Mouse (Mus musculus) G1E (cell line): ENCODE measurements at regions not wholly inside any gene's neighbourhood (a gene's known extent, or its start where the extent isn't known, plus 50 kb on each side); places are given as distances from the start of the nearest gene placed in this dataset.

ENCODE experiments used
- CTCF ChIP-seq: IDR thresholded peaks from 2 replicates; pipeline ENCODE4 v1.5.1; 2012; ENCODE audit warnings: low read depth, low read length, inconsistent platforms, mixed read lengths
- GATA1 ChIP-seq: IDR thresholded peaks from 2 replicates; pipeline ENCODE4 v1.6.1; 2012; ENCODE audit warnings: borderline replicate concordance, low read length, inconsistent platforms, mixed read lengths

GRCm38 (mm10) chr2:167793916-167794315, 104.3 kb upstream of the Tmem189 start:
- TF ChIP-seq CTCF: no peak
- no peak for TF ChIP-seq GATA1
